Mouse (Mus musculus) kidney, embryonic 16.5 days (tissue): ENCODE results near the gene Nxt1. TPM values are rescaled to one million over a fixed set of nuclear protein-coding genes. Genes with fewer than 3 reads are reported as not detected.
A peak's percentile ranks its signal among the peaks of the same experiment; 100 is the strongest.

Experiments
- ATAC-seq: fragments of 200-750 bp; cut with Nextera tagmentation; 2 replicates; pipeline ENCODE4 v1.8.0; 2017; ENCODE audit warnings: moderate TSS enrichment; ENCODE audit not compliant: low FRiP score, low TSS enrichment
- H3K27ac ChIP-seq: fragments of 300-500 bp; sonication (generic); 2 replicates; pipeline ENCODE4 v1.5.1; 2014; ENCODE audit warnings: low read length
- H3K27me3 ChIP-seq: fragments of 300-500 bp; sonication (generic); 2 replicates; pipeline ENCODE4 v1.6.1; 2014; ENCODE audit warnings: low read length, control low read depth, mixed read lengths; ENCODE audit not compliant: insufficient read depth
- H3K36me3 ChIP-seq: fragments of 300-500 bp; sonication (generic); 2 replicates; pipeline ENCODE4 v1.6.1; 2014; ENCODE audit warnings: low read length, control low read depth, mixed read lengths; ENCODE audit not compliant: insufficient read depth
- H3K4me1 ChIP-seq: fragments of 300-500 bp; sonication (generic); 2 replicates; pipeline ENCODE4 v1.6.1; 2014; ENCODE audit warnings: low read length, control low read depth, mixed read lengths; ENCODE audit not compliant: insufficient read depth
- H3K4me2 ChIP-seq: fragments of 300-500 bp; sonication (generic); replicated peaks from 2 replicates; pipeline ENCODE4 v1.6.1; 2014; ENCODE audit warnings: low read depth, low read length
- H3K4me3 ChIP-seq: fragments of 300-500 bp; sonication (generic); 2 replicates; pipeline ENCODE4 v1.5.1; 2014; ENCODE audit warnings: mild to moderate bottlenecking, low read length
- H3K9ac ChIP-seq: fragments of 300-500 bp; sonication (generic); replicated peaks from 2 replicates; pipeline ENCODE4 v1.6.1; 2014; ENCODE audit warnings: low read length
- H3K9me3 ChIP-seq: fragments of 300-500 bp; sonication (generic); 2 replicates; pipeline ENCODE4 v1.6.1; 2016; ENCODE audit warnings: low read length, control low read depth
- WGBS: fragments of 180-500 bp; shearing (Covaris S2); extraction: QIAGEN DNeasy Blood & Tissue Kit; methylation state at CpG from one replicate; pipeline ENCODE4 v1.1.7; 2014; 5-methylcytosine and 5-hydroxymethylcytosine counted together
- polyA plus RNA-seq: library from polyadenylated mRNA; unstranded; fragments of >200 nt; fragmentation: Nextera tagmentation; extraction: Ambion mirVana; gene quantifications from 2 replicates; pipeline ENCODE4 v1.2.1, GENCODE M21; 2015

Gene Nxt1
- polyA plus RNA-seq, 1 experiment from 2014 or later, result 90.4 TPM

DNA sequence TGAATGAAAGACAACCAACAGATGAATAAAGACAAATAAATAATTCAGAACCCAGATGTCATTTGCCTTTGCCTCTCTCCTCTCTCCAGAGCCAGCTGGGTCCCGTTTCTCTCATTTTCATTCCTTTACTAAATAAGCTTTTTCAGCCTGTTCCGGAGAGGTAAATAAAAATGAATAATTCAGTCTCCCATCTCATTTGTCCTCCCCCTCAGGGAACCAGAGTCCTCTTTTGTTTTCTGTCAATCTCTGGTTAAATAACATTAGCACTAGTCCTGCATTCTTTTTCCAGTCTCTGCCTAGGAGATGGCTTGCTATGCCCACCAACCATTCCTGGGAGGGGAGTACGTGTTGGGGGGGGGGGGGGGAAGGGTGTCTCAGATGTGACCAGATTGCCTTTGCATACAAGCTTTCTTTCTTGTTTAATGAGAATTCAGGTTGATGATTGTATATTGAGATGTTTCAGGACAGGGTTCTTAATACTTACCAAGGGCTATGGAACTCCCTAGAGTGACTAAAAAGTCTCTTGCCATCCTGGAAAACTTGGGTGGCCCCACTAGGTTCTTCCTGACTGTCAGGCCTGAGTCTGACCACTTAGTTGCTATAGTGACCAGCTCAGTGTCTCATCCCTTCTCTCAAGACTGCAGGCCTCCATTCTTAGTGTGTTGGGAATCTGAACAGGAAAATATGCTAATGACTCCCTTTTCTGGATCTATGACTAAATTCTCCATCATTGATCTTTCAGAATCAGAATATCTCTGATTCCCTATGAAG is 21.6 kb upstream of the Nxt1 start:
- Histone ChIP-seq H3K27ac (no peak overlapping the region), H3K27me3 (no peaks in the 10 kb centered on the region), H3K4me3 (no peak overlapping the region), H3K9ac (no peak overlapping the region), H3K4me1 (no peaks in the 10 kb centered on the region), H3K9me3 (no peaks in the 10 kb centered on the region), H3K36me3 (no peaks in the 10 kb centered on the region), H3K4me2 (no peak overlapping the region)
- no peak for ATAC-seq
- 47% methylated on average over 3 of the region's 3 CpGs for WGBS

DNA sequence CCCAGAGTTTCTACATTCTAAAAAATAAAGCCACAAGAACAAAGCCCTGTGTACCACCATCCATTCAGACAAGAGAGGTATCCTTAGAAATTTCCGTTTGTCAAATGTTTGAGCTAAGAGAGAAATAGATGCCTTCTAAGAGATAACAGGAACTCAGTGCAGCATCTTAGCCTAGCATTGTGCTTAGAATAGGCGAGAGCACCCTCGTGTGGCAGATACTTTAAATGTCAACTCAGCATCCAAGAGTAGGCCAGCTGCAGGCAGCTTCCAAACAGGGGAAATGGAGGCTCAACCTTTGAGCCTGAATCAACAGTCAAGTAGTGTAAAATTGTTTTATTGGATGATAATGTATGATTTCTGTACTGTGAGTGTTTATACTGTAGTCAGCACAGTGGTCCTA is 17.4 kb upstream of the Nxt1 start:
- Histone ChIP-seq H3K36me3 (no peaks in the 10 kb centered on the region), H3K9ac (no peak overlapping the region), H3K4me2 (no peak overlapping the region), H3K4me3 (no peak overlapping the region), H3K9me3 (no peaks in the 10 kb centered on the region), H3K27me3 (no peaks in the 10 kb centered on the region), H3K27ac (no peak overlapping the region), H3K4me1 (no peaks in the 10 kb centered on the region)
- 0% methylated on average over 3 of the region's 3 CpGs for WGBS
- no peak for ATAC-seq

DNA sequence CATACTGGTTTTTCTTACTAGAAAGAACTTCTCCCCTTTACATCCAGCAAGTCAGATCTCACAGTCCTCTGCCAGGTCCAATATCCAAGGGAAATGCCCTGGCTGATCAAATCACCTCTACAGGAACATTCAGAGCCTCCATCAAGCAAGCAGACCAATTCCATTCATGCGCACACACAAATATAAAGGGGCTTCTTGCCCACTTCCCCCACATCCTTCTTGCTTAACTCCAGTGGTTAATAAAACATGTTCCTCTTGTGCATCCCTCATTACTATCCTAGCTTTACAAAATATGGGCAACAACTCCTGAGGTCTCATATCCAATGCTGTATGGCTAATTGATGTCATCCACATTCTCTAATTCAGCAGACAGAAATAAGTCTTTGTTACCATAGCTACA is 8.9 kb upstream of the Nxt1 start:
- no peaks in the 10 kb centered on the region for H3K27me3 ChIP-seq
- H3K9me3 ChIP-seq, result no peaks in the 10 kb centered on the region

DNA sequence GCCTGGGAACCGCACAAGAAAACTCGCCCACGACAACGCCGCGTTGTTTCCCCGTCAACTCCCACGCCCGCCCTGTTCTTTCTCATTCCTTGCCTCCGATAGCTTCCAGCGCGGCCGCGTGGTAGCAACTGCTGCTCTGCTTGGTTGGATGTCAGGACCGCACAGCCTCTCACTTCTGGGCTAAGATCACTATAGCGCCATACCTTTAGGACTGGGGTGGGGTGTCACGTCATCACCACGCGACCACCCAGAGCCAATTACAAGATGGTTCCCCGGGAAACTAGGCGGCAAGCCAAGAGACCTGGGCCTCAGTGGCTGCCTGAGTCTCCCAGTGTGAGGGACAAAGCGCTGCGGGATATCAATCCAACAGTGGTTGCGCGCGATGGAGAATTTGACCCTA is 5.4 kb downstream of the Nxt1 start:
- Histone ChIP-seq H3K27me3 (no peaks in the 10 kb centered on the region), H3K36me3 (peaks cover 19% of the 10 kb centered on the region), H3K4me1 (peaks cover 51% of the 10 kb centered on the region), H3K4me3 (peak overlapping the region; percentile 55), H3K4me2 (peak overlapping the region; percentile 60), H3K27ac (peak overlapping the region; percentile 96), H3K9ac (peak overlapping the region; percentile 73), H3K9me3 (no peaks in the 10 kb centered on the region)
- ATAC-seq, result peak; percentile 10; the same call in 1 of the 2 replicates
- 10% methylated on average over 26 of the region's 26 CpGs for WGBS

More for the DNA sequence above, 8.9 kb upstream of the Nxt1 start:
- no peak overlapping the region for H3K4me3 ChIP-seq
- no peaks in the 10 kb centered on the region for H3K36me3 ChIP-seq
- H3K27ac ChIP-seq, result no peak overlapping the region
- no peak overlapping the region for H3K9ac ChIP-seq
- WGBS, result 91% methylated on average over 1 of the region's 1 CpGs
- no peak overlapping the region for H3K4me2 ChIP-seq
- no peaks in the 10 kb centered on the region for H3K4me1 ChIP-seq
- ATAC-seq, result no peak

DNA sequence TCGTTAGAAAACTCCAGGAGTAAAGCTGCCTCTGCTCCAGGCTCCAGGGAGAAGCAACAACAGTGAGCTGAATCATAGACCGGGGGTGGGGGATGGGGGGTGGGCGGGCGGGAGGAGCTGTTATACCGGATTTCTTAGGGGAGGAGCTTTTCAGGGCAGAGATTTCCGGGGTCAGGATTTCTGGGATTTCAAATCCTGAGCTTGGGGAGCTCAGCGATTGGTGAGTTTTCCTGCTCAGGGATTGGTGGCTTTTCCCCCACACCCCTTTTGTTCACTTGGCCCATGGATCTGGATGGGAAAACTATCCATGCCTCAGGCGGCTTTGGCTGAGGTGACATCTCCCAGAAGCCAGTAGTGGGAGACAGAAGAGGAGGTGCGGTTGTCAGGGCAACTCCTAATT is 6.9 kb downstream of the Nxt1 start:
- Histone ChIP-seq H3K9ac (peak overlapping the region; percentile 18; the same call in 1 of the 2 replicates), H3K4me1 (peaks cover 38% of the 10 kb centered on the region), H3K27ac (peak overlapping the region; percentile 96), H3K36me3 (peaks cover 28% of the 10 kb centered on the region), H3K9me3 (no peaks in the 10 kb centered on the region), H3K4me3 (peak overlapping the region; percentile 22; the same call in 1 of the 2 replicates), H3K27me3 (no peaks in the 10 kb centered on the region), H3K4me2 (peak overlapping the region; percentile 60)
- WGBS, result 3% methylated on average over 9 of the region's 9 CpGs
- ATAC-seq, result peak; percentile 25; the same call in 1 of the 2 replicates

DNA sequence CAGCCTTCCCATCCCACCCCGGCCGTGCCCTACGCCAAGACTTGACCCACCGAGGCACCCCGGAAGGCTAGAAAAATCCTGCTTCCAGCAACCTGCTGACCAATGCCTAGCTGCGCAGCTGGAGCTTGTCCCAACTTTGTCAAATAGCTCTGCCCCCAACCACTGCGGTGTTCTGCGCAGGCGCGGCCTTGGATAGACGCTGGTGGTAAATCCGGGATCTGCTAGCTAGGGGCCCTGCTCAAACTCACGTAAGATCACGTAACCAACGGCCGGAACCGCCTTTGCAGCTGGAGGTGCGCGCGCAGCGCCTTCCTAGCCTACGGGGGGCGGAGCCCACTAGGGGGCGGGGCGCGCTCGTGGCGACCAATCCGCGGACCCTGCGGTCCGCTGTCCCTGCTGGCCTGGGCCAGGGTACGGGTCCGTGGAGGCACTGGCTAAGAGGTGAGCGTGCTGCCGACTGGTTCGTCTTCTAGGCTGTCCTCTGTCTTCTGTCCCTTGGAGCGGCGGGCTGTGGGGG is 8.4 kb downstream of the Nxt1 start, which contains the start of gene Gzf1:
TSS of gene Gzf1 (plus strand) at position 249 of the 517 bp plus-strand sequence.
- WGBS, result under 1% methylated on average over 39 of the region's 39 CpGs
- H3K4me2 ChIP-seq, result peak within 1 kb of the TSS; percentile 80
- H3K27ac ChIP-seq, result peak within 1 kb of the TSS; percentile 96

DNA sequence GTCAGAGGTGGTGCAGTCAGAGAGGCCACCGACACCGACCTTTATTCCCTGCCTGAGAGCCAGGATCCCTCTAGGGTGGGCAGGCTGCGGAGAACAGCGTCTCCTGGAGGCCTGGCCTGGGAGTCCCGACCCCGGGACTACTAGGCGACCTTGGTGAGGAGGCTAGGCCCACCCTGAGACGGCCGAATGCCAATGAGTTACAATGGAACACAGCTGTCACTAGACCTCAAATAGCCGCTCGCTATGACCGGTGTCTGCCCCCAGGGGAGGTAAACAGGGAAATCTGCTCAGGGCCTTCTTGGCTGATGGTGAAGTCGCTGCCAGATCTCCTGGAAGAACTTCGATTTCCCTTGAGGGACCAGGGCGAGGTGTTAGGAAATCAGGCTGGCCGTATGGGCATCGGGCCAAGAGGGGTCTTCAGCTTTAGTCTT is 9.1 kb downstream of the Nxt1 start:
- Histone ChIP-seq H3K4me3 (peak overlapping the region; percentile 63), H3K27me3 (no peaks in the 10 kb centered on the region), H3K4me2 (peak overlapping the region; percentile 80), H3K27ac (peak overlapping the region; percentile 75), H3K36me3 (peaks cover 26% of the 10 kb centered on the region), H3K9me3 (no peaks in the 10 kb centered on the region), H3K4me1 (peaks cover 37% of the 10 kb centered on the region), H3K9ac (peak overlapping the region; percentile 80)
- 7% methylated on average over 17 of the region's 17 CpGs for WGBS
- ATAC-seq, result peak; percentile 56

More for the DNA sequence above, 8.4 kb downstream of the Nxt1 start, which contains the start of gene Gzf1:
- Histone ChIP-seq H3K9ac (peak within 1 kb of the TSS; percentile 80), H3K4me1 (peaks cover 37% of the 10 kb centered on the region), H3K4me3 (peak within 1 kb of the TSS; percentile 63), H3K27me3 (no peaks in the 10 kb centered on the region), H3K9me3 (no peaks in the 10 kb centered on the region), H3K36me3 (peaks cover 26% of the 10 kb centered on the region)
- ATAC-seq, result peak; percentile 95

DNA sequence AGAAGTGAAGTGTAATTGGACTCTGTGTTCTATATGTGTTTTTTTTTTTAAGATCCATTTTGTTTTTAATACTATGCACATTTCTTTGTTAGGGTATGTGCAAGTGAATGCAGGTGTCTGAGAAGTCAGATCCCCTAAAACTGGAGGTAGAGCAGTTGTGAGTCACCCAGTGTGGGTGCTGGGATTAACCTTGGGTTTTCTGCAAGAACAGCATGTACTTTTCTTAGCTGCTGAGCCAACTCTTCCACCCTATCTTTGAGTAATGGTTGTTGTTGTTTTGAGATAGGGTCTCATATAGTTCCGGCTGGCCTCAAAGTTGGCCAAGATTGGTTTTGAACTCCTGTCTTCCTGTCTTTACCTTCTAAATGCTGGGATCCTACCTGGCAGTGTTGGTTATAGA is 10.6 kb downstream of the Nxt1 start:
- H3K9ac ChIP-seq, result no peak overlapping the region
- WGBS, result 82% methylated on average over 1 of the region's 1 CpGs
- no peak overlapping the region for H3K4me2 ChIP-seq
- no peak overlapping the region for H3K27ac ChIP-seq
- no peak for ATAC-seq
- H3K4me3 ChIP-seq, result no peak overlapping the region
- peaks cover 29% of the 10 kb centered on the region for H3K36me3 ChIP-seq
- no peaks in the 10 kb centered on the region for H3K9me3 ChIP-seq
- H3K4me1 ChIP-seq, result peaks cover 30% of the 10 kb centered on the region
- H3K27me3 ChIP-seq, result no peaks in the 10 kb centered on the region

DNA sequence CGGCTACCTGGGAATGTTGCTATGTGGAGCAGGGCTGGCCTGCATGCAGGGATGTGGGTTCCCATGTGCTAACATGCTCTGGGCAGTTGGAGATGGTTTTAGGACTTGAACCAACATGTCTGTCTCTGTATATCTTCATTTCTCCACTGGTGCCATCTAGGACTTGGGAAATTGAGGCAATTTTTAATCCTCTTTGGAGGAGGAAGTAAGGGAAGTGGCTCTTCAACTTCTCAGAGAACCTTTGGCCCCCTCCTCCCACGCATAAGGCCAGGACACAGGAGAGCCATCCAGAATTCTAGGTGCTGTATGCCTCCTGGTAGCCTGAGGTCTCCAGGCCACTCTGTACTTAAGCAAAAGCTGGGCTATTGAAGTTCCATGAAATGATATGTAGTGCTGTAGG is 12.6 kb downstream of the Nxt1 start:
- Histone ChIP-seq H3K4me2 (no peak overlapping the region), H3K4me1 (peaks cover 13% of the 10 kb centered on the region), H3K36me3 (peaks cover 41% of the 10 kb centered on the region), H3K9ac (no peak overlapping the region), H3K27me3 (no peaks in the 10 kb centered on the region), H3K4me3 (no peak overlapping the region), H3K27ac (no peak overlapping the region), H3K9me3 (no peaks in the 10 kb centered on the region)
- no peak for ATAC-seq
- WGBS, result 94% methylated on average over 2 of the region's 2 CpGs

DNA sequence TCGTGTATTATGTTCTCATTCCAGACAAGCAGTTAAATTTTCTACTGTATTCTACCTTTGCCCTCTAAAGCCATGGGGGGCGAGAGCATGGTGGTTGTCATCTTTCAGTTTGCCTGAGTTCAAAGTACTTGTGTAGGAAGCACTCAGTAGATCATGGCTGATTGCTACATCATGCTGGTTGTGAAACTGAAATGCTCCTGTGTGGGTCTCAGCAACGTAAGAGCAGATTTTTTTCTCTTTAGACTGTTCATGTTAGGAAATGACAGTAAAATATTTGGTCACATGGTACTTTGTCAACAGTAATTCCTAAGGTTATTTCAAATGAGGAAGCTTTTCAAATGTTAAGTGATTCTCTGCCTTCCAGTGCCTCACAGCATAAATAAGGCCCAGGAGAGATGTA is 13.3 kb downstream of the Nxt1 start:
- no peak overlapping the region for H3K9ac ChIP-seq
- no peak for ATAC-seq
- no peak overlapping the region for H3K27ac ChIP-seq
- H3K4me3 ChIP-seq, result no peak overlapping the region
- peaks cover 10% of the 10 kb centered on the region for H3K4me1 ChIP-seq
- H3K27me3 ChIP-seq, result no peaks in the 10 kb centered on the region
- WGBS, result 92% methylated on average over 3 of the region's 3 CpGs
- H3K4me2 ChIP-seq, result no peak overlapping the region
- peaks cover 48% of the 10 kb centered on the region for H3K36me3 ChIP-seq
- no peaks in the 10 kb centered on the region for H3K9me3 ChIP-seq
